Mouse (Mus musculus) stomach, embryonic 14.5 days (tissue): ENCODE measurements around the gene Myrip. TPM values are rescaled to one million over a fixed set of nuclear protein-coding genes. Genes with fewer than 3 reads are reported as not detected.
"Not testable (repeated sequence)": the region's sequence is repeated elsewhere in the genome, so short reads cannot be mapped to it uniquely, and the experiment has no call there.

Experiments used
- ATAC-seq: fragments of 200-750 bp; cut with Nextera tagmentation; 2 replicates; pipeline ENCODE4 v1.8.0; 2017; ENCODE audit warnings: low read depth, moderate TSS enrichment; ENCODE audit not compliant: insufficient number of reproducible peaks, insufficient read depth, low FRiP score
- H3K27ac ChIP-seq: fragments of 300-500 bp; sonication (generic); 2 replicates; pipeline ENCODE4 v1.5.1; 2014; ENCODE audit warnings: mild to moderate bottlenecking, low read length, moderate library complexity, mixed read lengths
- H3K27me3 ChIP-seq: fragments of 300-500 bp; sonication (generic); 2 replicates; pipeline ENCODE4 v1.6.1; 2014; ENCODE audit warnings: low read length, control low read depth, mixed read lengths; ENCODE audit not compliant: control insufficient read depth, insufficient read depth
- H3K36me3 ChIP-seq: fragments of 300-500 bp; sonication (generic); 2 replicates; pipeline ENCODE4 v1.6.1; 2014; ENCODE audit warnings: mild to moderate bottlenecking, control low read depth, low read length, moderate library complexity, mixed read lengths; ENCODE audit not compliant: control insufficient read depth, insufficient read depth
- H3K4me1 ChIP-seq: fragments of 300-500 bp; sonication (generic); 2 replicates; pipeline ENCODE4 v1.6.1; 2014; ENCODE audit warnings: low read length, control low read depth, mixed read lengths; ENCODE audit not compliant: control insufficient read depth, insufficient read depth
- H3K4me2 ChIP-seq: fragments of 300-500 bp; sonication (generic); replicated peaks from 2 replicates; pipeline ENCODE4 v1.6.1; 2014; ENCODE audit warnings: low read depth, low read length, control low read depth
- H3K4me3 ChIP-seq: fragments of 300-500 bp; sonication (generic); 2 replicates; pipeline ENCODE4 v1.5.1; 2014; ENCODE audit warnings: low read depth, low read length, control low read depth
- H3K9ac ChIP-seq: fragments of 300-500 bp; sonication (generic); replicated peaks from 2 replicates; pipeline ENCODE4 v1.6.1; 2014; ENCODE audit warnings: low read depth, mild to moderate bottlenecking, control low read depth, low read length, moderate library complexity, mixed read lengths
- H3K9me3 ChIP-seq: fragments of 300-500 bp; sonication (generic); 2 replicates; pipeline ENCODE4 v1.6.1; 2016; ENCODE audit warnings: low read depth, low read length, control low read depth; ENCODE audit not compliant: control insufficient read depth
- WGBS: fragments of 180-500 bp; shearing (Covaris S2); extraction: QIAGEN DNeasy Blood & Tissue Kit; methylation state at CpG from one replicate; pipeline ENCODE4 v1.1.7; 2014; 5-methylcytosine and 5-hydroxymethylcytosine counted together
- polyA plus RNA-seq: library from polyadenylated mRNA; unstranded; fragments of >200 nt; fragmentation: Nextera tagmentation; extraction: Ambion mirVana; gene quantifications from 2 replicates; pipeline ENCODE4 v1.2.1, GENCODE M21; 2014

Myrip gene
- polyA plus RNA-seq, 1 experiment from 2014 or later, result 0.30 TPM

GRCm38 (mm10) chr9:120315171-120315570 is 13.9 kb downstream of the Myrip start:
- ATAC-seq, result no peak
- Histone ChIP-seq H3K27me3 (no peaks in the 10 kb centered on the region), H3K4me1 (no peaks in the 10 kb centered on the region), H3K4me3 (no peak overlapping the region), H3K27ac (no peak overlapping the region), H3K9ac (no peak overlapping the region), H3K9me3 (no peaks in the 10 kb centered on the region), H3K36me3 (no peaks in the 10 kb centered on the region), H3K4me2 (no peak overlapping the region)
- WGBS, result 67% methylated on average over 3 of the region's 3 CpGs

- Histone ChIP-seq H3K4me3 (no peak overlapping the region), H3K4me1 (no peaks in the 10 kb centered on the region), H3K9ac (no peak overlapping the region), H3K9me3 (no peaks in the 10 kb centered on the region), H3K36me3 (no peaks in the 10 kb centered on the region), H3K27ac (no peak overlapping the region), H3K27me3 (no peaks in the 10 kb centered on the region), H3K4me2 (no peak overlapping the region)
- no peak for ATAC-seq
- 79% methylated on average over 9 of the region's 9 CpGs for WGBS
These were observed 17.8 kb downstream of the Myrip start for GRCm38 (mm10) chr9:120319099-120319498.

GRCm38 (mm10) chr9:120320573-120320972 is 19.3 kb downstream of the Myrip start:
- 85% methylated on average over 2 of the region's 2 CpGs for WGBS
- no peaks in the 10 kb centered on the region for H3K4me1 ChIP-seq
- no peaks in the 10 kb centered on the region for H3K9me3 ChIP-seq
- no peak overlapping the region for H3K9ac ChIP-seq
- no peaks in the 10 kb centered on the region for H3K27me3 ChIP-seq
- H3K36me3 ChIP-seq, result no peaks in the 10 kb centered on the region
- no peak overlapping the region for H3K4me2 ChIP-seq
- H3K4me3 ChIP-seq, result no peak overlapping the region
- ATAC-seq, result no peak
- no peak overlapping the region for H3K27ac ChIP-seq

GRCm38 (mm10) chr9:120322702-120323426 is 21.6 kb downstream of the Myrip start:
- ATAC-seq, result no peak
- Histone ChIP-seq H3K27me3 (no peaks in the 10 kb centered on the region), H3K9ac (no peak overlapping the region), H3K9me3 (no peaks in the 10 kb centered on the region), H3K4me3 (no peak overlapping the region), H3K36me3 (no peaks in the 10 kb centered on the region), H3K27ac (no peak overlapping the region), H3K4me2 (no peak overlapping the region), H3K4me1 (no peaks in the 10 kb centered on the region)
- WGBS, result 75% methylated on average over 15 of the region's 15 CpGs

- not testable (repeated sequence) for H3K9ac ChIP-seq, H3K27me3 ChIP-seq, H3K4me1 ChIP-seq, H3K9me3 ChIP-seq, H3K4me2 ChIP-seq, ATAC-seq, H3K36me3 ChIP-seq, H3K27ac ChIP-seq, H3K4me3 ChIP-seq
- 88% methylated on average over 3 of the region's 3 CpGs for WGBS
These were observed 29.7 kb downstream of the Myrip start for GRCm38 (mm10) chr9:120331048-120331447.

GRCm38 (mm10) chr9:120338172-120338571 is 36.9 kb downstream of the Myrip start:
- Histone ChIP-seq H3K27me3 (no peaks in the 10 kb centered on the region), H3K27ac (no peak overlapping the region), H3K9me3 (no peaks in the 10 kb centered on the region), H3K4me1 (no peaks in the 10 kb centered on the region), H3K4me3 (no peak overlapping the region), H3K9ac (no peak overlapping the region), H3K36me3 (no peaks in the 10 kb centered on the region), H3K4me2 (no peak overlapping the region)
- WGBS, result 43% methylated on average over 4 of the region's 4 CpGs
- no peak for ATAC-seq

GRCm38 (mm10) chr9:120339975-120340695 is 38.8 kb downstream of the Myrip start:
- H3K4me1 ChIP-seq, result no peaks in the 10 kb centered on the region
- no peak for ATAC-seq

GRCm38 (mm10) chr9:120343123-120343790 is 41.9 kb downstream of the Myrip start:
- H3K4me3 ChIP-seq, result no peak overlapping the region
- H3K4me1 ChIP-seq, result 0 out of 2 replicates have a peak, but pooled peaks cover 4% of the 10 kb centered on the region
- WGBS, result 54% methylated on average over 4 of the region's 4 CpGs
- H3K27me3 ChIP-seq, result no peaks in the 10 kb centered on the region
- H3K9ac ChIP-seq, result no peak overlapping the region
- H3K36me3 ChIP-seq, result no peaks in the 10 kb centered on the region
- ATAC-seq, result no peak
- no peak overlapping the region for H3K27ac ChIP-seq
- H3K4me2 ChIP-seq, result no peak overlapping the region
- H3K9me3 ChIP-seq, result no peaks in the 10 kb centered on the region

More at GRCm38 (mm10) chr9:120339975-120340695, 38.8 kb downstream of the Myrip start:
- no peaks in the 10 kb centered on the region for H3K36me3 ChIP-seq
- H3K4me3 ChIP-seq, result no peak overlapping the region
- no peaks in the 10 kb centered on the region for H3K9me3 ChIP-seq
- 61% methylated on average over 10 of the region's 10 CpGs for WGBS
- no peak overlapping the region for H3K9ac ChIP-seq
- H3K4me2 ChIP-seq, result no peak overlapping the region
- H3K27me3 ChIP-seq, result no peaks in the 10 kb centered on the region
- no peak overlapping the region for H3K27ac ChIP-seq
